Mouse (Mus musculus): ENCODE measurements around the gene Dnajb1.

GRCm38 (mm10) chr8:83570272-83571000, 37.6 kb upstream of the Dnajb1 start:
- no peak for TF ChIP-seq CTCF (IDR thresholded peaks at IDR 0.05)
- TF ChIP-seq EP300 (IDR thresholded peaks at IDR 0.05), result no peak

Data from lung, postnatal 0 days (tissue).